Mouse (Mus musculus): ENCODE measurements around the gene Prss42. TPM values are rescaled to one million over a fixed set of nuclear protein-coding genes. Genes with fewer than 3 reads are reported as not detected.
A peak's percentile ranks its signal among the peaks of the same experiment; 100 is the strongest.

Gene Prss42
- polyA plus RNA-seq (2016; fragmentation: Nextera tagmentation; extraction: Ambion mirVana) = not detected in 2 replicates

DNA sequence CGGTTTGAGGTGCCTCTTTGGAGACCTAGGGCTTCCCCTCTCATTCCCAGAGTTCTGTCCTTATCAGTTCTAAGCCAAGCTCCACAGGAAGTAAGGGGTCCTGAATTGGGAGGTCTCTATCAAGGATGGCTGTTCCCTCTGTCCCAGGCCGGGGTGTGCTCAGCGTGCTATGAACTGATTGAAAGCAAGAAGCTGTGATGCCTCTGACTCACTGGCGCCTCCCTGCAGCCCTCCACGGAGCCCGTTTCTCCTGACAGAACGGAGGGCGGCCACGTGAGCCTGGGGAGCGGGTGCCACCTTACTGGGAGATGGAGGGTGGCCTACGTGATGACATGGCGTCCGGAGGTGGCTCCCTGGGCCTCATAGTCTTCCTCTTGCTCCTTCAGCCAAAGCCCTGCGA lies at the start of gene Prss42:
Prss42 (plus strand) TSS at position 301 of the 400 bp plus-strand sequence.
- no peak for DNase-seq (ENCODE audit: low spot score)
- no peaks in the 10 kb centered on the region for H3K36me3 ChIP-seq

DNA sequence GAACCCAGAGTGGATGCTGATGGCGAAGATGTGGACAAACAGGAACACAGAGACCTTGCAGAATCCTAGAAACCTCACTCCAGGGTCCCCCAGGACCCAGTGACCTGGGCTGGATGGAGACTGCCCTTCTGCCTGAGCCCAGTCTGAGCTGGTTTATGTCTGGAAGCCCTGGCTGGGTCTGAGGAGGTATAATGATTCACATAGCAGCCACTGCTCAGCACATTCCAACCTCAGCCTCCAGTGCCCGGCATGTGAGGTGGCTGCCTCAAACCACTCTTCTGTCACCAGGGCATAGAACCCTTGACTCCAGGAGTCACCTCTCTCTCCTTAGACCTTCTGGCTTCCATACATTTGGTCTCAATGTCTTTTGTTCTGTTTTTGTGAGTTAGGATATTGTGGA lies 49.5 kb upstream of the Prss42 start:
- WGBS = 74% methylated on average over 2 of the region's 2 CpGs
- Histone ChIP-seq H3K27me3 (ENCODE audit: low read depth, poor library complexity, severe bottlenecking) (peaks cover 59% of the 10 kb centered on the region), H3K36me3 (no peaks in the 10 kb centered on the region), H3K9me3 (replicated peaks) (no peaks in the 10 kb centered on the region), H3K4me1 (peaks cover 61% of the 10 kb centered on the region), H3K4me3 (no peak overlapping the region), H3K27ac (replicated peaks) (no peak overlapping the region)
- DNase-seq (ENCODE audit: low spot score) = no peak

More for the DNA sequence above, at the start of gene Prss42:
- H3K27me3 ChIP-seq (ENCODE audit: low read depth, poor library complexity, severe bottlenecking) = no peaks in the 10 kb centered on the region
- no peak within 1 kb of the TSS for H3K4me3 ChIP-seq
- H3K27ac ChIP-seq (replicated peaks) = no peak within 1 kb of the TSS
- WGBS = 92% methylated on average over 14 of the region's 14 CpGs
- no peaks in the 10 kb centered on the region for H3K9me3 ChIP-seq (replicated peaks)
- H3K4me1 ChIP-seq = no peaks in the 10 kb centered on the region

DNA sequence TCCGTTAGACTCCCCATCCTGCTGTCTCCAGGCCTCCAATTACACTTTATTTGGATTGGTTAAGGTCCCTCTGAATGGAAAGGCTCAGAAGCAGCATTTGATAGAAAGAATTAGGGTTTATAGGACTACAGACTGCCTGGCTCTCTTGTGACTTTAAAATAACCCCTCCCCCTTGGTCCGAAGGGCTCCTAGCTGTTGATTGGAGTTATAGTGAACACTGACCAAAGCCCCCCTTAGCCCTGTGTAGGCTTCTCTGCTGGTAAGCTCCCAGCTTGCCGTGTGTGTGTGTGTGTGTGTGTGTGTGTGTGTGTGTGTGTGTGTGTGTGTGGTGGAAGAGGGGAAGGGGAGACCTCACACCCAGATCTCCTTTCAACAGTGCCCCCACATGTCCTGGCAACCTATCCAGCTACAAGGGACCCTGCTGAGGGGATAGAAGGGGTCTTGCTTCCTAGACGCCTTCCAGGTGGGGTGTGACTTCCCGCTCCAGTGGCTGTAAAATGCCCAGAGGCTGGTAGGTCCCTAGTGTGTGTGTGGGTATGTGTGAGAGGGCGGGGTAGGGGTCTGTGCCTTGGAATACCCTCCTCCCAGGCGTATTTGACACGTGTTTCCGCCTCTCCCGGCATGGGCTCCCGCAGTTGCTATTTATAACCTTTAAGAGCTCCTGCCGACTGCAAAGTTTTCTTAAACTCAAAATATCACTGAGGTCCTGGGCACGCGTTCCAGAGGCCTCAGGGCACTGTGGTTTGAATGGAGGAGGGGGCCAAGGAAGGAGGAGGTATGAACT lies 47.4 kb upstream of the Prss42 start:
- Histone ChIP-seq H3K36me3 (no peaks in the 10 kb centered on the region), H3K4me1 (peaks cover 55% of the 10 kb centered on the region), H3K9me3 (replicated peaks) (no peaks in the 10 kb centered on the region), H3K27ac (replicated peaks) (no peak overlapping the region; the same call in 1 of the 2 replicates), H3K4me3 (no peak overlapping the region), H3K27me3 (ENCODE audit: low read depth, poor library complexity, severe bottlenecking) (peaks cover 38% of the 10 kb centered on the region)
- WGBS = 59% methylated on average over 14 of the region's 14 CpGs
- DNase-seq (ENCODE audit: low spot score) = no peak

DNA sequence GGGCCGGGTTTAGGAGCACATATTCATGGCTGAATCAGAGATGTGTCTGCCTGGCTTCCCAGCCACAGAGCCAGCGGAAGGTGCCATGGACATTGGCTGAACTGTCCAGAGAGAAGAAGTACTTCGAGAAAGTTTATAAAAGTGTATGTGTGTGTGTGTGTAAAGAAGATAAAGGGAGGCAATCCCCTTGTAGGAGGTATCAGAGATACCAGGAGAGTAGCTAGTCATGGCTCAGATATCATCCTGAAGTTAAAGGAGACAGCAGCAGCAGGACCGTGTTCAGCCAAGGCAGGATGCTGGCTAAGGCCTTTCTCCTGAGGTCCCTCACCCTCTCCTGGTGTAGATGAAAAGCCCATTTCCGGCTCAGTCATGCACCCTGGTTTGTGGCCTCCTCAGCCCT lies 46.6 kb upstream of the Prss42 start:
- peaks cover 29% of the 10 kb centered on the region for H3K27me3 ChIP-seq (ENCODE audit: low read depth, poor library complexity, severe bottlenecking)
- H3K9me3 ChIP-seq (replicated peaks) = no peaks in the 10 kb centered on the region
- 77% methylated on average over 5 of the region's 5 CpGs for WGBS
- H3K36me3 ChIP-seq = no peaks in the 10 kb centered on the region
- no peak overlapping the region for H3K4me3 ChIP-seq
- H3K27ac ChIP-seq (replicated peaks) = 0 out of 2 replicates have a peak overlapping the region, but pooled peaks have one; percentile 6
- no peak for DNase-seq (ENCODE audit: low spot score)
- peaks cover 50% of the 10 kb centered on the region for H3K4me1 ChIP-seq

DNA sequence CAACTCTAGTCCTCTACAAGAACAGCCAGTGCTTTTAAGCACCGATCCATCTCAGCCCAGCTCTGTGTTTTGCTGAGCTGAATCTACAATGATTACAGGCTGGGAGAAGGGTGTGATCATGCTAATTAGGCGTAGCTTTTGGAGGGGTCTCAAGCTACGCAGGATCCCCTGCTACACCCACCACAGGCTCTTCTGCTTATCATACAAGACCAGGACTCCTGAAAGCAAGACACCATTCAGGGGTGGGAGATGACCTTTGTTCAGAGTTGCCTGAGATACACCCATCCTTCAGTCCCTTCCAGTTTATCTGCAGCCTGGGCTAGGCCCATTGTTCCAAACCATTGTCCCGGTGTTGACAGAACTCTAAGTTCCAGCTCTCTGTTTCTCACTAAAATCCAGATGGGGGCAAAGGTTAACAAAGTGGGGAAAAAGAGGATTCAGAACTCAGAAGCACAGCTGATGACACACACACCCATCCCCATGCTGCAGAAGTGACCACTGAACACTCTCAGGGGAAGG lies 45.0 kb upstream of the Prss42 start:
- H3K4me3 ChIP-seq = no peak overlapping the region
- peak overlapping the region; percentile 35; the same call in 1 of the 2 replicates for H3K27ac ChIP-seq (replicated peaks)
- H3K27me3 ChIP-seq (ENCODE audit: low read depth, poor library complexity, severe bottlenecking) = peaks cover 14% of the 10 kb centered on the region
- no peak for DNase-seq (ENCODE audit: low spot score)
- H3K9me3 ChIP-seq (replicated peaks) = no peaks in the 10 kb centered on the region
- H3K36me3 ChIP-seq = no peaks in the 10 kb centered on the region
- H3K4me1 ChIP-seq = peaks cover 42% of the 10 kb centered on the region
- 64% methylated on average over 4 of the region's 4 CpGs for WGBS

DNA sequence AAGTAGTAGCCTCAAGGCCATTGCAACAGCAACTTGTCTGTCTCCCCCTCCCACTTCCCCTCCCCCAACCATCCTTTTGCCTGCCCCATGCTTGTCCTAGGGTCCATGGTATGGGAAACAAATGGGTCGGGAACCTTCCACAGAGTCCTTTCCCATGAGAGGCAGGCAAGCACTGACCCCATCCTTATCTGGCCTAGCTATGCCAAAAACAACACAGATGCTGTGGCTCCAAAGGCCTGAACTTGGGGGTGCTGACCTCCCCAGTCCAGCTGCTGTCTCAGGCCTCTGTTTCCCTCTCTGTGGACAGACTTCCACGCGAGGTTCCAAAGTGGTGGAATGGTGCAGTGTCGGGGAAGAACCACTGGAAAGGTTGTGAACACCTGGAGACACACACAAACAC lies 44.2 kb upstream of the Prss42 start:
- 74% methylated on average over 4 of the region's 4 CpGs for WGBS
- no peak for DNase-seq (ENCODE audit: low spot score)
- no peaks in the 10 kb centered on the region for H3K36me3 ChIP-seq
- H3K4me1 ChIP-seq = peaks cover 42% of the 10 kb centered on the region
- H3K27me3 ChIP-seq (ENCODE audit: low read depth, poor library complexity, severe bottlenecking) = peaks cover 8% of the 10 kb centered on the region
- H3K9me3 ChIP-seq (replicated peaks) = no peaks in the 10 kb centered on the region
- no peak overlapping the region for H3K4me3 ChIP-seq
- peak overlapping the region; percentile 35; the same call in 1 of the 2 replicates for H3K27ac ChIP-seq (replicated peaks)

DNA sequence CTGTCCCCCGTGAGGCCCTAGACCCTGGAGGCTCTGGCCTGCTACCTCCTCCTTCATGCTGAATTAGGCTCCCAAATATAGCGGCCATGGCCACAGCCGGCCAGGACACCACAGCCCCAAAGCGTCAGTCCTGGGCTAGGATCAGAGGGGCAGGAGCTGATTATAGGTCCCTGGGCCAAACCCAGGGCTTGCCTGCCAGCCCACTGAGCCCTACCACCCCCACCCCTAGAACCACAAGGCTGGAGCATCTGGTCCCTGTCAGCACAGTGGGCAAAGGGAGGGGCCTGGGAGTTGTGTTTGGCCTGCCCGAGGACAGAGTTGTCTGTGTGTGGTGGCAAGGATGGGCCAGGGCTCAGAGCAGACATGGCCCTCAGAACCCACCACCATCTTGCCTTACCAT lies 40.1 kb upstream of the Prss42 start:
- Histone ChIP-seq H3K27me3 (ENCODE audit: low read depth, poor library complexity, severe bottlenecking) (peaks cover 6% of the 10 kb centered on the region; the same call in 1 of the 2 replicates), H3K27ac (replicated peaks) (no peak overlapping the region), H3K9me3 (replicated peaks) (no peaks in the 10 kb centered on the region), H3K4me3 (no peak overlapping the region), H3K4me1 (peaks cover 19% of the 10 kb centered on the region), H3K36me3 (no peaks in the 10 kb centered on the region)
- WGBS = 88% methylated on average over 5 of the region's 5 CpGs
- DNase-seq (ENCODE audit: low spot score) = no peak

DNA sequence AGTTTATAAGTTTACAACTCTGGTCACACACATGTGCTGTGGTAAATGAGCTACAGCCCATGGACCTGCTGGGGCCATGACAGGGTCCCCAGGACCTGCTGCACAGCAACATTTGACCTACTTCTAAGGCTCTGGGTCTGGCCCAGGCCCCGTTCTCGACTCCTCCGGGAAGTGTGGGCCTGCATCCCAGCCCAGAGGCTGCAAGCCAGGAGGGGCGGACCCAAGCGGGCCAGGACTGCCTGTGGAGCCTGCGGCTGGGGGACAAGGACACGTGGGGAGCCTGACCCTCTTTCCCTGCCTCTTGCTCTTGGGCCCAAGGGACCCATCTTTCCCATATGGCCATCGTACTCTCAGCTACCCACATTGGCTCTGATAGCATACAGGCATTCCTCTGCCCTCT lies 39.4 kb upstream of the Prss42 start:
- DNase-seq (ENCODE audit: low spot score) = no peak
- Histone ChIP-seq H3K27me3 (ENCODE audit: low read depth, poor library complexity, severe bottlenecking) (peaks cover 9% of the 10 kb centered on the region), H3K36me3 (no peaks in the 10 kb centered on the region), H3K27ac (replicated peaks) (no peak overlapping the region), H3K4me3 (no peak overlapping the region), H3K9me3 (replicated peaks) (no peaks in the 10 kb centered on the region), H3K4me1 (peaks cover 16% of the 10 kb centered on the region)
- 87% methylated on average over 8 of the region's 8 CpGs for WGBS

DNA sequence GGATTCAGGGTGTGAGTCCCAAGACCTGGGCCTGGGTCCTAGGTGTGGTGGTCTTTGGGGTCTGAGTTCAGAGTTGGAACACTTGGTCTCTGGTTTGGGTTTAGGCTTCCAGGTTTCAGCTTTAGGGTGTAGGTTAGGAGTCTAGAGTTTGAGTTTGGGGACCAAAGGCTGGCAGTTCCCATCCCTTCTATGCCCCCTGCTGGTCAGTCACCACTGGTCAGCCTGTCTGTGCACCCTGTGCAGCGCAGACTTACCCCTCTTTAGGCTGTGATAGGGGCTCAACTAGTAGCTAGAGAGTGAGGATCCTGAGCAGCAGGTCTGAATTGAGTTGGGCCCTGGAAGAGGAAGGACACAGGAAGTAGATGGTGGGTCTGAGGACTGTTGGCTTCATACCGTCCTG lies 38.7 kb upstream of the Prss42 start:
- 63% methylated on average over 2 of the region's 2 CpGs for WGBS
- H3K4me3 ChIP-seq = no peak overlapping the region

DNA sequence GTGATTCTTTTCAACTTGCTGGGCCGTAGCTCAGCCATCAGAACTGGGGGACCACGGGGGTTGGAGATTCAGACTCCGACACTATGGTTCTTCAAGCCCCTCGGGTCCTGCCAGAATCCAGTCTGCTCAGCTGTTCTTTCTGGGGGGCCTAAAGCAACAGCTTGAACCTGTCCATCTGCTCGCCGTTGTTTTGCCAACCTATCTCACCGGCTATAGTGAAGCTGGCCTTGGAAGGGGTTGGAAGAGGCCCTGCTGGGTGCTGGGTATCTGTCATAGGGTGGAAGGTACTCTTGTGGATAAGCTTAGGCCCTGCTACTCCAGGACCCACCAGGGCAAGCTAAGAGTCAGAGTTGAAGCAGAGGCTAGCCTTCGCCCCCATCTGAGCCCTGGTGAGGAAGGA lies 37.1 kb upstream of the Prss42 start:
- 89% methylated on average over 8 of the region's 8 CpGs for WGBS
- Histone ChIP-seq H3K4me1 (0 out of 2 replicates have a peak, but pooled peaks cover 13% of the 10 kb centered on the region), H3K27ac (replicated peaks) (no peak overlapping the region), H3K9me3 (replicated peaks) (no peaks in the 10 kb centered on the region), H3K36me3 (no peaks in the 10 kb centered on the region), H3K27me3 (ENCODE audit: low read depth, poor library complexity, severe bottlenecking) (peaks cover 18% of the 10 kb centered on the region), H3K4me3 (no peak overlapping the region)
- DNase-seq (ENCODE audit: low spot score) = no peak

More for the DNA sequence above, 38.7 kb upstream of the Prss42 start:
- Histone ChIP-seq H3K27ac (replicated peaks) (no peak overlapping the region), H3K9me3 (replicated peaks) (no peaks in the 10 kb centered on the region), H3K4me1 (0 out of 2 replicates have a peak, but pooled peaks cover 11% of the 10 kb centered on the region), H3K27me3 (ENCODE audit: low read depth, poor library complexity, severe bottlenecking) (peaks cover 16% of the 10 kb centered on the region), H3K36me3 (no peaks in the 10 kb centered on the region)
- DNase-seq (ENCODE audit: low spot score) = peak; percentile 51

DNA sequence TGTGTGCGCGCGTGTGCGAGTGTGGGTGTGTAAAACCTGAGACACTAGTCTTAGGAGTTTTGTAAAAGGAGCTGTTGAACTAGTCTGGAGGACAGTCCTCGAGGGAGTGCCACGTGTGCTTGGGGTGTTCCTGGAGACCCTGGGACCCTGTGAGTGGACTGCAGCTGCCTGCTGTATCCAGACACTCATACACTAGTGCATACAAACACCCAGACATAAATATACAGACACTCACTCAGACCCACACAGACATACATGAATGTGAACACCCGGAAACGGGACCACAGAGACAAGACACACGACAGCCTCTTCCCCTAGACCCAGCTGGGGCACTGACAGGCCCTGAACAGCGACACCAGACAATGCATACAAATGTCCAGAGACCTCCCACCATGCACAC lies 35.2 kb upstream of the Prss42 start:
- H3K9me3 ChIP-seq (replicated peaks) = no peaks in the 10 kb centered on the region
- 79% methylated on average over 10 of the region's 10 CpGs for WGBS
- no peak for DNase-seq (ENCODE audit: low spot score)

DNA sequence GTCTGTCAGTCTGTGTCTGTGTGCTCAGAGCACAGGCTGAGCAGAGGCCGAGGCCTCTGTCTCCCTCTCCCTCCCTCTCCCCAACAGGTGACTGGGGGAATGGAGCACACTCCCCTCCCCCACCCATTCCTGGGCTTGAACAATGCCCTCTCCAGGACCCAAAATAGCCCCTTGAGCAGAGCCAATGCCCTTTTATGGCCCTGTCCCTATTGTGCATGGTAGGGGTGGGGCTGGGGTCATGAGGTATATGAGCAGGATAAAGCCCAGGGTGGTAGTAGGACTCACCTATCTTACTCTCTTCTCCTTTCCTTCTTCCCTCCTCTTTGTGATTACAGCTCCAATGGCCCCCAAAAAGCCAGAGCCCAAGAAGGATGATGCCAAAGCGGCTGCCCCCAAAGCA lies 34.6 kb upstream of the Prss42 start:
- no peak overlapping the region for H3K27ac ChIP-seq (replicated peaks)
- H3K27me3 ChIP-seq (ENCODE audit: low read depth, poor library complexity, severe bottlenecking) = peaks cover 18% of the 10 kb centered on the region
- WGBS = 70% methylated on average over 2 of the region's 2 CpGs
- DNase-seq (ENCODE audit: low spot score) = no peak
- 0 out of 2 replicates have a peak, but pooled peaks cover 11% of the 10 kb centered on the region for H3K4me1 ChIP-seq
- no peaks in the 10 kb centered on the region for H3K9me3 ChIP-seq (replicated peaks)
- no peak overlapping the region for H3K4me3 ChIP-seq
- no peaks in the 10 kb centered on the region for H3K36me3 ChIP-seq

More for the DNA sequence above, 35.2 kb upstream of the Prss42 start:
- H3K27ac ChIP-seq (replicated peaks) = no peak overlapping the region
- H3K4me1 ChIP-seq = 0 out of 2 replicates have a peak, but pooled peaks cover 11% of the 10 kb centered on the region
- no peak overlapping the region for H3K4me3 ChIP-seq
- H3K27me3 ChIP-seq (ENCODE audit: low read depth, poor library complexity, severe bottlenecking) = peaks cover 18% of the 10 kb centered on the region
- H3K36me3 ChIP-seq = no peaks in the 10 kb centered on the region

DNA sequence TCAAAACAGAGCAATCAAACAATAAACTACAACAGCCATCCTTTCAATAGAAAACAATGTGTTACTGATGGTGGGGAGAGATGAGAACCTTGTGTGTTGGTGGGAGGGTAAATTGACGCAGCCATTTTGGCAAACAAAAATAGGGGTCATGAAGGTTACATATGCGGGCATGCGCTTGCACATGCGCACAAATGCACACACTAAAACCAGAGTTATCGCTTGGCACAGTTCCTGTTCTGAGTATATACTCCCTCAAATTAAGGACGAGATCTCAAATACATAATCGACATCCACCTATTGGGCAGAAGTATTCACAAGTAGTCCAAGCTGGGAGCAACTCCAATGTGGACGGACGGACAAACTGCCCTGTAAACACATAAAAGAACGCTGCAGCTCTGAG lies 25.6 kb upstream of the Prss42 start:
- no peak for DNase-seq (ENCODE audit: low spot score)
- WGBS = 92% methylated on average over 10 of the region's 10 CpGs
- Histone ChIP-seq H3K27me3 (ENCODE audit: low read depth, poor library complexity, severe bottlenecking) (peaks cover 4% of the 10 kb centered on the region; the same call in 1 of the 2 replicates), H3K4me1 (no peaks in the 10 kb centered on the region), H3K9me3 (replicated peaks) (no peaks in the 10 kb centered on the region), H3K27ac (replicated peaks) (no peak overlapping the region), H3K4me3 (no peak overlapping the region), H3K36me3 (no peaks in the 10 kb centered on the region)

Measured in midbrain, embryonic 10.5 days (tissue).